In the genomic region with DNA sequence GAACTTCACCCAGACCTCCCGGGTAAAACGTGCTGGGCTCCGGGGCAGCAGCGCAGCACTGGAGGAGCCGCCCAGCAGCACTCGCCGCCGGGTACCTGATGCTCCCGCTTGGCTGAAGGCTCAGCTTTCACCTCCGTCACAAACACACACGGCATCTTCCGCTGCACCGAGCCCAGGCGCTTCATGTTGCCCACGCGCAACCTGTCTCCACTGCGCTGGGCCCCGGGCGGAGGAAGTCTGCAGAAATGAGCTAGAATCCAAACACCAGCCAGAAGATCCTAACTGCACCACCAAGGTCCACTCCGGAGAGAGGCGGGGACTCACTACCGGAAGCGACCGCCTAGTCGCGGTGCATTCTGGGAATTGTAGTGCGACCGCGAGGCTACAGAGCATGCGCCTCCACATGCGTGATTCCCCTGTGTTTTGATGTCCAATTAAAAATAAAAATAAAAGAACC, we compare ENCODE assay signal across 8 mouse cellular contexts. TPM values are rescaled to one million over a fixed set of nuclear protein-coding genes. Genes with fewer than 3 reads are reported as not detected.
DNase-seq lines count a peak whose midpoint lies in the region; ATAC-seq lines count a peak whose summit lies in the region.

No protein-coding gene starts in this region.

- H3K9ac ChIP-seq in embryonic facial prominence, embryonic 11.5 days (replicated peaks; ENCODE audit: low read length) = peak overlapping the region; percentile 73
- H3K9ac ChIP-seq in midbrain, embryonic 11.5 days (ENCODE audit: low read length) = peak overlapping the region; percentile 81

- H3K4me2 ChIP-seq in embryonic facial prominence, embryonic 11.5 days (ENCODE audit: low read depth, low read length) = peak overlapping the region; percentile 62
- H3K4me2 ChIP-seq in midbrain, embryonic 11.5 days = peak overlapping the region; percentile 66

- H3K27me3 ChIP-seq in embryonic facial prominence, embryonic 11.5 days (ENCODE audit: control insufficient read depth, insufficient read depth, low read length) = no peaks in the 10 kb centered on the region
- H3K27me3 ChIP-seq in midbrain, embryonic 11.5 days (ENCODE audit: control insufficient read depth, insufficient read depth, low read length) = no peaks in the 10 kb centered on the region

- DNase-seq in adrenal gland, postnatal 25 days = peak; percentile 90
- DNase-seq in embryonic facial prominence, embryonic 11.5 days (ENCODE audit: low spot score) = peak; percentile 96
- DNase-seq in heart, adult 11 months = peak; percentile 99
- peak; percentile 83 for DNase-seq in kidney, adult 11 months
- DNase-seq in left cerebral cortex, postnatal 4 days = peak; percentile 93
- DNase-seq in midbrain, embryonic 11.5 days (ENCODE audit: low spot score, missing footprints) = peak; percentile 99
- DNase-seq in right cerebral cortex, postnatal 4 days = peak; percentile 88
- DNase-seq in yolk sac, embryonic 10.5 days (ENCODE audit: low spot score) = peak; percentile 88

- 0 out of 2 replicates have a peak overlapping the region, but pooled peaks have one; percentile 35 for H3K27ac ChIP-seq in embryonic facial prominence, embryonic 11.5 days (replicated peaks; ENCODE audit: low read depth, low read length)
- peak overlapping the region; percentile 35; the same call in 1 of the 2 replicates for H3K27ac ChIP-seq in midbrain, embryonic 11.5 days (ENCODE audit: low read depth, low read length)

- peak overlapping the region; percentile 68 for H3K4me3 ChIP-seq in embryonic facial prominence, embryonic 11.5 days (ENCODE audit: low read depth, low read length)
- H3K4me3 ChIP-seq in midbrain, embryonic 11.5 days (ENCODE audit: low read depth, low read length) = peak overlapping the region; percentile 70

- intact Hi-C loops in left cerebral cortex, postnatal 4 days (cut with DNase I) = no loop called here

- H3K4me1 ChIP-seq in embryonic facial prominence, embryonic 11.5 days (ENCODE audit: control insufficient read depth, insufficient read depth, low read length) = no peaks in the 10 kb centered on the region
- 0 out of 2 replicates have a peak, but pooled peaks cover 3% of the 10 kb centered on the region for H3K4me1 ChIP-seq in midbrain, embryonic 11.5 days (ENCODE audit: control insufficient read depth, insufficient read depth, low read length)

- ATAC-seq in embryonic facial prominence, embryonic 11.5 days (replicated peaks; ENCODE audit: insufficient number of reproducible peaks, low FRiP score, low TSS enrichment, low read depth) = peak; percentile 98
- ATAC-seq in midbrain, embryonic 11.5 days (ENCODE audit: low FRiP score) = peak; percentile 99

- no peaks in the 10 kb centered on the region for H3K36me3 ChIP-seq in embryonic facial prominence, embryonic 11.5 days (replicated peaks; ENCODE audit: control insufficient read depth, insufficient read depth, low read depth, low read length)
- no peaks in the 10 kb centered on the region; the same call in 1 of the 2 replicates for H3K36me3 ChIP-seq in midbrain, embryonic 11.5 days (ENCODE audit: control insufficient read depth, insufficient read depth, low read length)

- no peaks in the 10 kb centered on the region for H3K9me3 ChIP-seq in embryonic facial prominence, embryonic 11.5 days (replicated peaks; ENCODE audit: control insufficient read depth, low read length)
- no peaks in the 10 kb centered on the region for H3K9me3 ChIP-seq in midbrain, embryonic 11.5 days (ENCODE audit: control insufficient read depth, low read length)

- under 1% methylated on average over 31 of the region's 31 CpGs for WGBS in embryonic facial prominence, embryonic 11.5 days
- under 1% methylated on average over 31 of the region's 31 CpGs for WGBS in midbrain, embryonic 11.5 days

RNA-seq across cellular contexts. Expression of gene 4930430F08Rik, which starts 1.3 kb away (rescaled TPM):
- total RNA-seq in adrenal gland, postnatal 25 days (2021) = 9.7 and 19.1 TPM in 2 replicates
- polyA plus RNA-seq in embryonic facial prominence, embryonic 11.5 days (2014; fragmentation: Nextera tagmentation; extraction: Ambion mirVana) = 11.8 and 12.9 TPM in 2 replicates
- total RNA-seq in left cerebral cortex, postnatal 4 days (2021) = 10 to 100 TPM; 16.8 to 21.4 TPM
- polyA plus RNA-seq in midbrain, embryonic 11.5 days (2014; fragmentation: Nextera tagmentation; extraction: Ambion mirVana) = 13.7 and 15.4 TPM in 2 replicates

RNA-seq across cellular contexts. Expression of gene 1700017N19Rik, which starts 1.3 kb away (rescaled TPM):
- not detected in 2 replicates for total RNA-seq in adrenal gland, postnatal 25 days (2021)
- polyA plus RNA-seq in embryonic facial prominence, embryonic 11.5 days (2014; fragmentation: Nextera tagmentation; extraction: Ambion mirVana) = not detected in 2 replicates
- not detected for total RNA-seq in left cerebral cortex, postnatal 4 days (2021)
- polyA plus RNA-seq in midbrain, embryonic 11.5 days (2014; fragmentation: Nextera tagmentation; extraction: Ambion mirVana) = not detected in 2 replicates

Comparison
In these comparisons a context has a peak if more than half of its experiments do, and no peak if none do; other contexts are left out.
1. Peak in every context shown above with its lines: DNase-seq, ATAC-seq, H3K4me3 ChIP-seq and H3K27ac ChIP-seq.